Comparison of ENCODE assay signal across 9 mouse cellular contexts in genomic region chr11:86958721-86959675, GRCm38 (mm10). TPM values are rescaled to one million over a fixed set of nuclear protein-coding genes. Genes with fewer than 3 reads are reported as not detected.
DNase-seq lines count a peak whose midpoint lies in the region; ATAC-seq and TF ChIP-seq lines count a peak whose summit lies in the region.
"Had no signal": no experiment of that assay in that cellular context is flagged by ENCODE, and none has a peak within 500 bp of the region (broad histone marks: within the 10 kb centered on the region; RNA-seq: fewer than 3 reads in every experiment).

No protein-coding gene starts in this region.

- DNase-seq in layer of hippocampus, adult 2 months (ENCODE audit: low spot score in 2 of 2), result no peak
- DNase-seq in layer of hippocampus, postnatal 10 days (ENCODE audit: low spot score in 2 of 2), result no peak
- peak; percentile 50 to 71 for DNase-seq in cerebellum, postnatal 25 days
- DNase-seq in hindbrain, embryonic 14.5 days (ENCODE audit: low spot score), result no peak
- DNase-seq in liver, embryonic 11.5 days (ENCODE audit: low spot score), result no peak
- peak; percentile 60 for DNase-seq in thymus, postnatal 4 days
- no peak for DNase-seq in left cerebral cortex, postnatal 14 days (ENCODE audit: low spot score in 2 of 2)
- no peak for DNase-seq in layer of hippocampus, postnatal 14 days (ENCODE audit: low spot score in 2 of 2)

- intact Hi-C loops in left cerebral cortex, postnatal 14 days (cut with DNase I), result loop anchor here (5.0 kb wide), 1 partner anchor 33 kb away; the partner anchor contains the start of gene Ypel2

- TF ChIP-seq CTCF in layer of hippocampus, adult 2 months (conservative IDR thresholded peaks at IDR 0.05), result no peak

- 70% methylated on average over 12 of the region's 12 CpGs for WGBS in hindbrain, embryonic 14.5 days
- WGBS in liver, embryonic 11.5 days, result 52% methylated on average over 12 of the region's 12 CpGs

- no peaks in the 10 kb centered on the region; the same call in 1 of the 2 replicates for H3K36me3 ChIP-seq in hindbrain, embryonic 14.5 days (replicated peaks; ENCODE audit: control insufficient read depth, insufficient read depth)
- H3K36me3 ChIP-seq in liver, embryonic 11.5 days (ENCODE audit: control insufficient read depth, insufficient read depth, low read length), result no peaks in the 10 kb centered on the region

- no peaks in the 10 kb centered on the region for H3K27me3 ChIP-seq in hindbrain, embryonic 14.5 days (ENCODE audit: control insufficient read depth, insufficient read depth, low read length)
- no peaks in the 10 kb centered on the region for H3K27me3 ChIP-seq in liver, embryonic 11.5 days (replicated peaks; ENCODE audit: control insufficient read depth, insufficient read depth, low read length)

- H3K4me2 ChIP-seq in hindbrain, embryonic 14.5 days (replicated peaks), result no peak overlapping the region
- no peak overlapping the region for H3K4me2 ChIP-seq in liver, embryonic 11.5 days

- H3K27ac ChIP-seq in layer of hippocampus, adult 2 months, result peak overlapping the region; percentile 53; the same call in 1 of the 2 replicates
- peak overlapping the region; percentile 17; the same call in 1 of the 2 replicates for H3K27ac ChIP-seq in hindbrain, embryonic 14.5 days
- peak overlapping the region; percentile 51 for H3K27ac ChIP-seq in liver, embryonic 11.5 days (ENCODE audit: low read depth, low read length)
- H3K27ac ChIP-seq: liver, embryonic 14.5 days had no signal

- H3K4me3 ChIP-seq in layer of hippocampus, adult 2 months, result no peak overlapping the region
- H3K4me3 ChIP-seq in hindbrain, embryonic 14.5 days (replicated peaks; ENCODE audit: low read length), result no peak overlapping the region
- H3K4me3 ChIP-seq in liver, embryonic 11.5 days (ENCODE audit: low read depth, low read length), result no peak overlapping the region

- no peaks in the 10 kb centered on the region for H3K9me3 ChIP-seq in hindbrain, embryonic 14.5 days (ENCODE audit: control insufficient read depth, low read length)
- H3K9me3 ChIP-seq in liver, embryonic 11.5 days (ENCODE audit: control insufficient read depth, low read length), result no peaks in the 10 kb centered on the region

- H3K4me1 ChIP-seq in hindbrain, embryonic 14.5 days (replicated peaks; ENCODE audit: control insufficient read depth, insufficient read depth, low read length), result peaks cover 24% of the 10 kb centered on the region
- peaks cover 73% of the 10 kb centered on the region for H3K4me1 ChIP-seq in liver, embryonic 11.5 days (replicated peaks; ENCODE audit: control insufficient read depth, insufficient read depth, low read length)

- H3K9ac ChIP-seq in hindbrain, embryonic 14.5 days, result no peak overlapping the region
- no peak overlapping the region for H3K9ac ChIP-seq in liver, embryonic 11.5 days (ENCODE audit: low read depth, low read length)
- H3K9ac ChIP-seq: liver, embryonic 14.5 days had no signal

- ATAC-seq in hindbrain, embryonic 14.5 days (ENCODE audit: low FRiP score), result no peak
- ATAC-seq in liver, embryonic 11.5 days (replicated peaks; ENCODE audit: low FRiP score), result no peak

RNA-seq across cellular contexts. Expression of gene Ypel2, which starts 34.5 kb away (rescaled TPM):
- total RNA-seq in layer of hippocampus, adult 2 months (2021), result 10 to 100 TPM; 23.3 to 23.6 TPM
- total RNA-seq in layer of hippocampus, postnatal 10 days (2021), result 1 to 10 TPM; 7.4 to 8.6 TPM
- polyA plus RNA-seq in hindbrain, embryonic 14.5 days (2014; fragmentation: Nextera tagmentation; extraction: Ambion mirVana), result 3.2 and 3.9 TPM in 2 replicates
- polyA plus RNA-seq in liver, embryonic 11.5 days (2014; fragmentation: Nextera tagmentation; extraction: Ambion mirVana), result 2.9 and 3.1 TPM in 2 replicates
- total RNA-seq in left cerebral cortex, postnatal 14 days (2021), result 10 to 100 TPM; 37.9 to 41.1 TPM
- 10 to 100 TPM; 20.5 to 21.9 TPM for total RNA-seq in layer of hippocampus, postnatal 14 days (2021)

Comparison
In these comparisons a context has a peak if more than half of its experiments do, and no peak if none do; other contexts are left out.
1. DNase-seq: peak in cerebellum, postnatal 25 days (2 of 2) and thymus, postnatal 4 days (single experiment); none in layer of hippocampus, adult 2 months (0 of 2), layer of hippocampus, postnatal 10 days (0 of 2), hindbrain, embryonic 14.5 days (single experiment), liver, embryonic 11.5 days (single experiment), left cerebral cortex, postnatal 14 days (0 of 2) and layer of hippocampus, postnatal 14 days (0 of 2).
2. Peak in every context shown above with its lines, with median percentiles within 50 percentile points of each other: H3K27ac ChIP-seq.